Mouse (Mus musculus) E14TG2a.4 (cell line): ENCODE measurements around the gene Hsd17b13.

Source experiments
- CTCF ChIP-seq: conservative IDR thresholded peaks from 2 replicates; pipeline ENCODE4 v1.5.1; 2014; ENCODE audit warnings: low read length
- NANOG ChIP-seq: IDR thresholded peaks from 2 replicates; pipeline ENCODE4 v1.6.1; 2014; ENCODE audit warnings: borderline replicate concordance, low read length, mixed read lengths
- POU5F1 ChIP-seq: IDR thresholded peaks from 2 replicates; pipeline ENCODE4 v1.6.1; 2014; ENCODE audit warnings: low read length, borderline replicate concordance

GRCm38 (mm10) chr5:103936906-103937589, 40.2 kb downstream of the Hsd17b13 start:
- TF ChIP-seq CTCF (peak; percentile 46), POU5F1 (no peak), NANOG (no peak)
